Mouse (Mus musculus) hindbrain, embryonic 10.5 days (tissue): ENCODE data around the gene Tbx15. TPM values are rescaled to one million over a fixed set of nuclear protein-coding genes. Genes with fewer than 3 reads are reported as not detected.
A peak's percentile ranks its signal among the peaks of the same experiment; 100 is the strongest.

ENCODE experiments used
- DNase-seq: peaks from one replicate; pipeline ENCODE4 v3.0.0-alpha.2; 2017; ENCODE audit warnings: low spot score
- H3K27ac ChIP-seq: fragments of 300-500 bp; sonication (generic); 2 replicates; pipeline ENCODE4 v1.5.1; 2016; ENCODE audit warnings: mild to moderate bottlenecking, moderate library complexity
- H3K27me3 ChIP-seq: fragments of 300-500 bp; sonication (generic); 2 replicates; pipeline ENCODE4 v1.6.1; 2016; ENCODE audit warnings: mild to moderate bottlenecking; ENCODE audit not compliant: poor library complexity, insufficient read depth, severe bottlenecking
- H3K36me3 ChIP-seq: fragments of 300-500 bp; sonication (generic); 2 replicates; pipeline ENCODE4 v1.6.1; 2016; ENCODE audit warnings: mild to moderate bottlenecking, moderate library complexity
- H3K4me1 ChIP-seq: fragments of 300-500 bp; sonication (generic); replicated peaks from 2 replicates; pipeline ENCODE4 v1.6.1; 2016; ENCODE audit warnings: mild to moderate bottlenecking
- H3K4me3 ChIP-seq: fragments of 300-500 bp; sonication (generic); 2 replicates; pipeline ENCODE4 v1.5.1; 2016; ENCODE audit warnings: mild to moderate bottlenecking, moderate library complexity
- H3K9me3 ChIP-seq: fragments of 300-500 bp; sonication (generic); 2 replicates; pipeline ENCODE4 v1.6.1; 2016; ENCODE audit warnings: mild to moderate bottlenecking, moderate library complexity
- WGBS: fragments of 180-500 bp; shearing (Covaris S2); methylation state at CpG from one replicate; pipeline ENCODE4 v1.1.7; 2016; 5-methylcytosine and 5-hydroxymethylcytosine counted together
- polyA plus RNA-seq: library from polyadenylated mRNA; unstranded; fragments of >200 nt; fragmentation: Nextera tagmentation; extraction: Ambion mirVana; gene quantifications from 2 replicates; pipeline ENCODE4 v1.2.1, GENCODE M21; 2016

Tbx15 gene
- 2.2 and 2.3 TPM in 2 replicates for polyA plus RNA-seq

- DNase-seq: no peak
- H3K4me1 ChIP-seq: peaks cover 11% of the 10 kb centered on the region
- under 1% methylated on average over 18 of the region's 20 CpGs for WGBS
- no peaks in the 10 kb centered on the region for H3K9me3 ChIP-seq
- H3K36me3 ChIP-seq: no peaks in the 10 kb centered on the region
- H3K27ac ChIP-seq: no peak within 1 kb of the TSS
- peaks cover 100% of the 10 kb centered on the region for H3K27me3 ChIP-seq
- H3K4me3 ChIP-seq: peak within 1 kb of the TSS; percentile 29
Observed at GRCm38 (mm10) chr3:99240213-99240720, at the start of gene Tbx15. Gene Tbx15, plus strand, starts transcription at chr3:99240381.

- DNase-seq: no peak
- no peak overlapping the region for H3K4me3 ChIP-seq
- H3K27ac ChIP-seq: no peak overlapping the region
- no peaks in the 10 kb centered on the region for H3K36me3 ChIP-seq
- H3K27me3 ChIP-seq: no peaks in the 10 kb centered on the region
- H3K4me1 ChIP-seq: 0 out of 2 replicates have a peak, but pooled peaks cover 2% of the 10 kb centered on the region
- WGBS: 84% methylated on average over 4 of the region's 4 CpGs
- H3K9me3 ChIP-seq: no peaks in the 10 kb centered on the region
Observed at GRCm38 (mm10) chr3:99193576-99193975, 46.6 kb upstream of the Tbx15 start.

- H3K36me3 ChIP-seq: peaks cover 4% of the 10 kb centered on the region; the same call in 1 of the 2 replicates
- DNase-seq: no peak
Observed at GRCm38 (mm10) chr3:99203331-99203730, 36.9 kb upstream of the Tbx15 start.

GRCm38 (mm10) chr3:99208416-99208815, 31.8 kb upstream of the Tbx15 start:
- 66% methylated on average over 1 of the region's 1 CpGs for WGBS

More at GRCm38 (mm10) chr3:99203331-99203730, 36.9 kb upstream of the Tbx15 start:
- no peaks in the 10 kb centered on the region for H3K9me3 ChIP-seq
- no peak overlapping the region for H3K27ac ChIP-seq
- H3K4me1 ChIP-seq: no peaks in the 10 kb centered on the region
- no peaks in the 10 kb centered on the region for H3K27me3 ChIP-seq
- no peak overlapping the region for H3K4me3 ChIP-seq

GRCm38 (mm10) chr3:99211105-99211698, 29.0 kb upstream of the Tbx15 start:
- Histone ChIP-seq H3K4me3 (no peak overlapping the region), H3K36me3 (peaks cover 7% of the 10 kb centered on the region), H3K9me3 (no peaks in the 10 kb centered on the region), H3K27me3 (no peaks in the 10 kb centered on the region), H3K27ac (peak overlapping the region; percentile 29; the same call in 1 of the 2 replicates), H3K4me1 (peaks cover 9% of the 10 kb centered on the region; the same call in 1 of the 2 replicates)
- WGBS: 62% methylated on average over 14 of the region's 14 CpGs
- no peak for DNase-seq

More at GRCm38 (mm10) chr3:99208416-99208815, 31.8 kb upstream of the Tbx15 start:
- no peaks in the 10 kb centered on the region for H3K27me3 ChIP-seq
- H3K27ac ChIP-seq: no peak overlapping the region
- peaks cover 9% of the 10 kb centered on the region; the same call in 1 of the 2 replicates for H3K4me1 ChIP-seq
- H3K36me3 ChIP-seq: no peaks in the 10 kb centered on the region
- no peaks in the 10 kb centered on the region for H3K9me3 ChIP-seq
- no peak for DNase-seq
- H3K4me3 ChIP-seq: no peak overlapping the region

- Histone ChIP-seq H3K9me3 (no peaks in the 10 kb centered on the region), H3K4me1 (no peaks in the 10 kb centered on the region), H3K4me3 (no peak overlapping the region), H3K27ac (no peak overlapping the region), H3K36me3 (no peaks in the 10 kb centered on the region), H3K27me3 (peaks cover 7% of the 10 kb centered on the region)
- DNase-seq: no peak
- WGBS: 88% methylated on average over 2 of the region's 2 CpGs
Observed at GRCm38 (mm10) chr3:99227807-99228206, 12.4 kb upstream of the Tbx15 start.

- Histone ChIP-seq H3K27me3 (peaks cover 65% of the 10 kb centered on the region), H3K27ac (no peak overlapping the region), H3K4me1 (peaks cover 10% of the 10 kb centered on the region; the same call in 1 of the 2 replicates), H3K36me3 (no peaks in the 10 kb centered on the region), H3K4me3 (peak overlapping the region; percentile 30), H3K9me3 (no peaks in the 10 kb centered on the region)
- WGBS: 10% methylated on average over 20 of the region's 20 CpGs
- peak; percentile 73 for DNase-seq
Observed at GRCm38 (mm10) chr3:99233393-99234318, 6.5 kb upstream of the Tbx15 start.

GRCm38 (mm10) chr3:99234319-99234869, 5.8 kb upstream of the Tbx15 start:
- WGBS: 3% methylated on average over 17 of the region's 17 CpGs
- peak overlapping the region; percentile 30 for H3K4me3 ChIP-seq
- DNase-seq: peak; percentile 50

GRCm38 (mm10) chr3:99235116-99235803, 4.9 kb upstream of the Tbx15 start:
- H3K27ac ChIP-seq: no peak overlapping the region
- H3K4me3 ChIP-seq: no peak overlapping the region
- no peaks in the 10 kb centered on the region for H3K9me3 ChIP-seq
- no peaks in the 10 kb centered on the region for H3K36me3 ChIP-seq
- WGBS: 1% methylated on average over 23 of the region's 23 CpGs
- peaks cover 10% of the 10 kb centered on the region for H3K4me1 ChIP-seq
- peak; percentile 49 for DNase-seq
- peaks cover 81% of the 10 kb centered on the region for H3K27me3 ChIP-seq

More at GRCm38 (mm10) chr3:99234319-99234869, 5.8 kb upstream of the Tbx15 start:
- Histone ChIP-seq H3K27ac (no peak overlapping the region), H3K27me3 (peaks cover 72% of the 10 kb centered on the region), H3K9me3 (no peaks in the 10 kb centered on the region), H3K36me3 (no peaks in the 10 kb centered on the region), H3K4me1 (peaks cover 10% of the 10 kb centered on the region; the same call in 1 of the 2 replicates)

- Histone ChIP-seq H3K9me3 (no peaks in the 10 kb centered on the region), H3K4me3 (no peak overlapping the region), H3K4me1 (peaks cover 15% of the 10 kb centered on the region), H3K27me3 (peaks cover 89% of the 10 kb centered on the region), H3K36me3 (no peaks in the 10 kb centered on the region), H3K27ac (no peak overlapping the region)
- 3% methylated on average over 18 of the region's 18 CpGs for WGBS
- peak; percentile 55 for DNase-seq
Observed at GRCm38 (mm10) chr3:99235804-99236755, 4.1 kb upstream of the Tbx15 start.

- 6% methylated on average over 1 of the region's 1 CpGs for WGBS
- Histone ChIP-seq H3K4me1 (peaks cover 20% of the 10 kb centered on the region), H3K4me3 (no peak overlapping the region), H3K36me3 (no peaks in the 10 kb centered on the region), H3K9me3 (no peaks in the 10 kb centered on the region), H3K27ac (no peak overlapping the region), H3K27me3 (peaks cover 100% of the 10 kb centered on the region)
- DNase-seq: peak; percentile 36
Observed at GRCm38 (mm10) chr3:99238691-99239090, 1.5 kb upstream of the Tbx15 start.
